Mouse (Mus musculus): ENCODE results near the gene Bend3. TPM values are rescaled to one million over a fixed set of nuclear protein-coding genes. Genes with fewer than 3 reads are reported as not detected.
A peak's percentile ranks its signal among the peaks of the same experiment; 100 is the strongest.

Bend3 gene
- polyA plus RNA-seq, 1 experiment from 2014 or later: 4.4 TPM

GRCm38 (mm10) chr10:43481179-43481578 lies 2.5 kb downstream of the Bend3 start:
- Histone ChIP-seq H3K9me3 (replicated peaks) (no peaks in the 10 kb centered on the region), H3K4me1 (peaks cover 33% of the 10 kb centered on the region), H3K27ac (replicated peaks) (no peak overlapping the region), H3K4me3 (replicated peaks) (no peak overlapping the region), H3K4me2 (replicated peaks) (no peak overlapping the region), H3K27me3 (no peaks in the 10 kb centered on the region), H3K36me3 (no peaks in the 10 kb centered on the region), H3K9ac (no peak overlapping the region)
- no peak for ATAC-seq (ENCODE audit: insufficient number of reproducible peaks, low FRiP score, low TSS enrichment, low read depth)
- 39% methylated on average over 4 of the region's 4 CpGs for WGBS

- Histone ChIP-seq H3K36me3 (no peaks in the 10 kb centered on the region), H3K9ac (no peak overlapping the region), H3K27ac (replicated peaks) (no peak overlapping the region), H3K4me2 (replicated peaks) (no peak overlapping the region), H3K4me3 (replicated peaks) (no peak overlapping the region), H3K9me3 (replicated peaks) (no peaks in the 10 kb centered on the region), H3K27me3 (no peaks in the 10 kb centered on the region), H3K4me1 (peaks cover 33% of the 10 kb centered on the region)
- no peak for ATAC-seq (ENCODE audit: insufficient number of reproducible peaks, low FRiP score, low TSS enrichment, low read depth)
- 91% methylated on average over 5 of the region's 5 CpGs for WGBS
These were observed 3.4 kb downstream of the Bend3 start for GRCm38 (mm10) chr10:43482021-43482420.

- H3K36me3 ChIP-seq: no peaks in the 10 kb centered on the region
- no peak for ATAC-seq (ENCODE audit: insufficient number of reproducible peaks, low FRiP score, low TSS enrichment, low read depth)
- no peak overlapping the region for H3K4me3 ChIP-seq (replicated peaks)
- 24% methylated on average over 9 of the region's 9 CpGs for WGBS
- peaks cover 27% of the 10 kb centered on the region for H3K4me1 ChIP-seq
- H3K27me3 ChIP-seq: no peaks in the 10 kb centered on the region
- H3K9me3 ChIP-seq (replicated peaks): no peaks in the 10 kb centered on the region
- no peak overlapping the region for H3K9ac ChIP-seq
- H3K4me2 ChIP-seq (replicated peaks): no peak overlapping the region
- H3K27ac ChIP-seq (replicated peaks): peak overlapping the region; percentile 31; the same call in 1 of the 2 replicates
These were observed 4.9 kb downstream of the Bend3 start for GRCm38 (mm10) chr10:43483426-43483995.

- H3K27ac ChIP-seq (replicated peaks): no peak overlapping the region
- no peak overlapping the region for H3K9ac ChIP-seq
- ATAC-seq (ENCODE audit: insufficient number of reproducible peaks, low FRiP score, low TSS enrichment, low read depth): no peak
- H3K36me3 ChIP-seq: no peaks in the 10 kb centered on the region
- no peaks in the 10 kb centered on the region for H3K27me3 ChIP-seq
- H3K4me3 ChIP-seq (replicated peaks): no peak overlapping the region
- WGBS: 82% methylated on average over 6 of the region's 6 CpGs
- no peaks in the 10 kb centered on the region for H3K9me3 ChIP-seq (replicated peaks)
- H3K4me1 ChIP-seq: peaks cover 28% of the 10 kb centered on the region
- no peak overlapping the region for H3K4me2 ChIP-seq (replicated peaks)
These were observed 7.2 kb downstream of the Bend3 start for GRCm38 (mm10) chr10:43485751-43486268.

GRCm38 (mm10) chr10:43487441-43488010 lies 8.9 kb downstream of the Bend3 start:
- Histone ChIP-seq H3K4me2 (replicated peaks) (no peak overlapping the region), H3K36me3 (no peaks in the 10 kb centered on the region), H3K4me3 (replicated peaks) (no peak overlapping the region), H3K27ac (replicated peaks) (no peak overlapping the region), H3K27me3 (no peaks in the 10 kb centered on the region), H3K9me3 (replicated peaks) (no peaks in the 10 kb centered on the region), H3K9ac (no peak overlapping the region), H3K4me1 (peaks cover 21% of the 10 kb centered on the region)
- WGBS: 87% methylated on average over 3 of the region's 3 CpGs
- no peak for ATAC-seq (ENCODE audit: insufficient number of reproducible peaks, low FRiP score, low TSS enrichment, low read depth)

GRCm38 (mm10) chr10:43488258-43488657 lies 9.6 kb downstream of the Bend3 start:
- 58% methylated on average over 4 of the region's 4 CpGs for WGBS
- Histone ChIP-seq H3K9ac (no peak overlapping the region), H3K27me3 (no peaks in the 10 kb centered on the region), H3K27ac (replicated peaks) (no peak overlapping the region), H3K4me1 (peaks cover 13% of the 10 kb centered on the region), H3K4me2 (replicated peaks) (no peak overlapping the region), H3K36me3 (no peaks in the 10 kb centered on the region), H3K9me3 (replicated peaks) (no peaks in the 10 kb centered on the region), H3K4me3 (replicated peaks) (no peak overlapping the region)
- no peak for ATAC-seq (ENCODE audit: insufficient number of reproducible peaks, low FRiP score, low TSS enrichment, low read depth)

GRCm38 (mm10) chr10:43489139-43489538 lies 10.5 kb downstream of the Bend3 start:
- H3K27ac ChIP-seq (replicated peaks): no peak overlapping the region
- no peak overlapping the region for H3K4me3 ChIP-seq (replicated peaks)
- 77% methylated on average over 7 of the region's 7 CpGs for WGBS
- H3K4me2 ChIP-seq (replicated peaks): no peak overlapping the region
- no peaks in the 10 kb centered on the region for H3K9me3 ChIP-seq (replicated peaks)
- H3K4me1 ChIP-seq: 0 out of 2 replicates have a peak, but pooled peaks cover 8% of the 10 kb centered on the region
- H3K9ac ChIP-seq: no peak overlapping the region
- H3K36me3 ChIP-seq: no peaks in the 10 kb centered on the region
- no peak for ATAC-seq (ENCODE audit: insufficient number of reproducible peaks, low FRiP score, low TSS enrichment, low read depth)
- no peaks in the 10 kb centered on the region for H3K27me3 ChIP-seq

GRCm38 (mm10) chr10:43489550-43489949 lies 10.9 kb downstream of the Bend3 start:
- Histone ChIP-seq H3K27me3 (no peaks in the 10 kb centered on the region), H3K4me2 (replicated peaks) (no peak overlapping the region), H3K4me1 (0 out of 2 replicates have a peak, but pooled peaks cover 8% of the 10 kb centered on the region), H3K27ac (replicated peaks) (no peak overlapping the region), H3K9me3 (replicated peaks) (no peaks in the 10 kb centered on the region), H3K36me3 (peaks cover 2% of the 10 kb centered on the region; the same call in 1 of the 2 replicates), H3K4me3 (replicated peaks) (no peak overlapping the region), H3K9ac (no peak overlapping the region)
- no peak for ATAC-seq (ENCODE audit: insufficient number of reproducible peaks, low FRiP score, low TSS enrichment, low read depth)
- WGBS: 30% methylated on average over 6 of the region's 6 CpGs

GRCm38 (mm10) chr10:43490034-43490433 lies 11.4 kb downstream of the Bend3 start:
- H3K4me3 ChIP-seq (replicated peaks): no peak overlapping the region
- no peaks in the 10 kb centered on the region for H3K9me3 ChIP-seq (replicated peaks)
- H3K4me1 ChIP-seq: 0 out of 2 replicates have a peak, but pooled peaks cover 8% of the 10 kb centered on the region
- H3K36me3 ChIP-seq: peaks cover 6% of the 10 kb centered on the region
- ATAC-seq (ENCODE audit: insufficient number of reproducible peaks, low FRiP score, low TSS enrichment, low read depth): no peak
- 61% methylated on average over 8 of the region's 8 CpGs for WGBS
- H3K27me3 ChIP-seq: no peaks in the 10 kb centered on the region
- H3K27ac ChIP-seq (replicated peaks): no peak overlapping the region
- H3K4me2 ChIP-seq (replicated peaks): no peak overlapping the region
- H3K9ac ChIP-seq: no peak overlapping the region

- no peaks in the 10 kb centered on the region for H3K9me3 ChIP-seq (replicated peaks)
These were observed 12.2 kb downstream of the Bend3 start for GRCm38 (mm10) chr10:43490846-43491245.

GRCm38 (mm10) chr10:43502599-43502998 lies 24.0 kb downstream of the Bend3 start:
- WGBS: 89% methylated on average over 4 of the region's 4 CpGs
- no peaks in the 10 kb centered on the region for H3K27me3 ChIP-seq
- peaks cover 43% of the 10 kb centered on the region for H3K36me3 ChIP-seq
- H3K9ac ChIP-seq: no peak overlapping the region
- no peaks in the 10 kb centered on the region for H3K4me1 ChIP-seq
- no peaks in the 10 kb centered on the region for H3K9me3 ChIP-seq (replicated peaks)
- no peak overlapping the region for H3K4me3 ChIP-seq (replicated peaks)
- H3K27ac ChIP-seq (replicated peaks): no peak overlapping the region
- no peak for ATAC-seq (ENCODE audit: insufficient number of reproducible peaks, low FRiP score, low TSS enrichment, low read depth)
- no peak overlapping the region for H3K4me2 ChIP-seq (replicated peaks)

More at GRCm38 (mm10) chr10:43490846-43491245, 12.2 kb downstream of the Bend3 start:
- no peak for ATAC-seq (ENCODE audit: insufficient number of reproducible peaks, low FRiP score, low TSS enrichment, low read depth)
- Histone ChIP-seq H3K4me3 (replicated peaks) (no peak overlapping the region), H3K27ac (replicated peaks) (no peak overlapping the region), H3K36me3 (peaks cover 14% of the 10 kb centered on the region), H3K4me1 (0 out of 2 replicates have a peak, but pooled peaks cover 8% of the 10 kb centered on the region), H3K4me2 (replicated peaks) (no peak overlapping the region), H3K27me3 (no peaks in the 10 kb centered on the region), H3K9ac (no peak overlapping the region)
- 89% methylated on average over 5 of the region's 5 CpGs for WGBS
